Mouse (Mus musculus): ENCODE data around the gene Vmn1r83. TPM values are rescaled to one million over a fixed set of nuclear protein-coding genes. Genes with fewer than 3 reads are reported as not detected.

The Vmn1r83 gene
- under 1 TPM in 1 of 2 experiments, not detected in 1; 0.11 TPM for total RNA-seq (2021)
- long read RNA-seq, experiment 1: 0 reads
- long read RNA-seq, experiment 2: 0 reads

DNA sequence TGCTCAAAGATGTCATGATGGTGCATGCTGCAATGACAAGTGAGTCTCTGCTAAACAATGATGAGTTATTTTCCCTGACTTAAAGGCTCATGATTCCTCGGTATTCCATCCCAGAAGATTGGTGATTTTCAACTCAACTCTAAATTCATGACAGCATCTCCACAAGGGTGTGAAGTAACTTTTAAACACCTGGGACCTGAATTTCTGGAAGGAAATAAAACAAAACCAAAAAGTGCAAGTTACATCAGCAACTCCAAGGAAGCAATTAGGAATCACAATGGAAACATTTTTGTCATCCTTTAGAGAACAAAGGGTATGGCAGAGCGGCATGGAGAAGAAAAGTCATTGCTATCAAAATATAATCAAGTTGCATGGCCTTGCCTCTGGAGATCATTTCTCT, at the start of gene Vmn1r83:
Gene Vmn1r83, minus strand, starts transcription at position 101 of the 400 bp plus-strand sequence.
- intact Hi-C loops (cut with DNase I): no loop called here
- no peak within 1 kb of the TSS for H3K4me3 ChIP-seq
- no peak for TF ChIP-seq CTCF (IDR thresholded peaks at IDR 0.05)
- no peak for DNase-seq (ENCODE audit: extremely low spot score in 1 of 2, low spot score in 2 of 2)
- H3K27ac ChIP-seq: no peak within 1 kb of the TSS

DNA sequence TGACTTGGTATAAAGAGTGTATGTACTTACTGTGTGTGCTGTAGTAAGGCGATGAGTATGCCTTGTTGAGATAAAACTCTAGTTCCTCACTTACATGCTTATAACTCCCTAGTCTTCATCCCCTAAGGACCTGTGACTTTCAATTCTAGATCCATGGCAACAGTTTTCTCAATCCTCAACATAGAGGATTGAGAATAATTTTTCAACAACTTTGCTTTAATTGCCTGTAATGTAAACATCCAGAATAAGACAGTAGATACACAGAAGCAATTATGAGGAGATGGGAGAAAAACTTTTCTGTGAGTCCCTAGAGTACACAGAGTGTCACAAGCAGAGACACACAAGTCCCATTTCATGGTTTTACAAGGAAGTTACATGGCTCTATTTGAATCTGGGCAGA, 39.9 kb upstream of the Vmn1r83 start, which contains the start of gene Vmn1r84:
Gene Vmn1r84, minus strand, starts transcription at position 101 of the 400 bp plus-strand sequence.
- Histone ChIP-seq H3K4me3 (no peak within 1 kb of the TSS), H3K27ac (no peak within 1 kb of the TSS)
- intact Hi-C loops (cut with DNase I): no loop called here
- no peak for DNase-seq (ENCODE audit: extremely low spot score in 1 of 2, low spot score in 2 of 2)
- TF ChIP-seq CTCF (IDR thresholded peaks at IDR 0.05): no peak

DNA sequence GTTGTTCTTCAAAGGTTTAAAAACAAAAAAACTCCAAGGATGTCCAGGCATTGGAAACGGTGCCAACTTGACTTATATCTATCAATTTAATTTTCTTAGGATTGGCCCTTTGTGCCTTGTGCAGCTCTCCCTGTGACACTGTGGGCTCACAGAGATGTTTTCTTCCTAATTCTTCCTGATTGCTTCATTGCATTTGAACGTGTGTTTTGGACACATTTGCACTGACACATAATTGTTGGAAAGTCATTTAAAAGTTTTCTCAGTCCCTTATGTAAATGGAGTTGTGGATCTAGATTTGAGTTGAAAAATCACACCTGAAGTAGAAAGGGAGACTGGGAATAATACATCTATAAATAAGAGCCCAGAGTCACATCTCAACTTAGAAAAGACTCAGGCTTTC, 29.2 kb downstream of the Vmn1r83 start, which contains the start of gene Vmn1r82:
Gene Vmn1r82, plus strand, starts transcription at position 301 of the 400 bp plus-strand sequence.
- Histone ChIP-seq H3K4me3 (no peak within 1 kb of the TSS), H3K27ac (no peak within 1 kb of the TSS)
- TF ChIP-seq CTCF (IDR thresholded peaks at IDR 0.05): no peak
- intact Hi-C loops (cut with DNase I): no loop called here
- no peak for DNase-seq (ENCODE audit: extremely low spot score in 1 of 2, low spot score in 2 of 2)

Small RNA genes within 50 kb of the gene (microRNA-seq; reads per million reads assigned to microRNA genes)
- gene Gm23521: 0 reads per million in 2 experiments

Other genes with a start within 250 kb of the Vmn1r83 start
- not detected for gene Vmn1r78, start 179.2 kb downstream of the Vmn1r83 start, total RNA-seq (2021)
- gene Vmn1r79, start 158.2 kb downstream of the Vmn1r83 start, total RNA-seq (2021): not detected
- gene Vmn1r80, start 140.2 kb downstream of the Vmn1r83 start, total RNA-seq (2021): not detected
- under 1 TPM in 1 of 2 experiments, not detected in 1; 0.05 TPM for gene Vmn1r81, start 61.2 kb downstream of the Vmn1r83 start, total RNA-seq (2021)
- gene Vmn1r82, start 29.1 kb downstream of the Vmn1r83 start, total RNA-seq (2021): not detected
- not detected for gene Vmn1r84, start 39.8 kb upstream of the Vmn1r83 start, total RNA-seq (2021)
- gene Zfp551, start 93.3 kb upstream of the Vmn1r83 start, total RNA-seq (2021): 1 to 10 TPM; 8.6 to 8.7 TPM
- gene Zfp606, start 148.8 kb upstream of the Vmn1r83 start, total RNA-seq (2021): 10 to 100 TPM; 13.4 to 15.1 TPM
- gene 2900092C05Rik, start 183.0 kb upstream of the Vmn1r83 start, total RNA-seq (2021): not detected